Mouse (Mus musculus) T-helper 1 cell (primary cell): ENCODE measurements at regions not wholly inside any gene's neighbourhood (a gene's known extent, or its start where the extent isn't known, plus 50 kb on each side); places are given as distances from the start of the nearest gene placed in this dataset.

ENCODE experiments used
- in situ Hi-C: fragments of 300-600 bp; cut with MboI, MseI; formaldehyde crosslinking; loops from one replicate; pipeline ENCODE4 v1.15.1; 2025; ENCODE audit warnings: high pct_unique_total_duplicates

DNA sequence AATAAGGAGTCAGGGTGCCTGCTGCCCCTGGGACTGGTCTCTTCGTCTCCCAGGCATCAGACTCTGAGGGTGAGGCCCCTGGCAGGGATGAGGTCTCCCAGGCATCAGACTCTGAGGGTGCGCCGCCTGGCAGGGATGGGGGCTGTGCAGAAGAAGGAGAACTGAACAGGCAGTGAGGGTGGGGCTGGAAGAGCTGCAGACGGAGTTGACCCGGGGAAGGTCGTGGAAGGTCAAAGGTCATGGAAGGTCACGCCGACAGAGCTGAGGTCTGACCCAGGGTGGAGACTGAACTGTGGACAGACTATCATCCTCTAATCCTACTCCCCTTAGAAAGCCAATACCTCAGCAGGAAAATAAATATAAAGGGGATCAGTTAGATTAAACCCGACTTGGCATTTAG is 50.6 kb upstream of the Grik3 start:
- in situ Hi-C loops: no loop called here

DNA sequence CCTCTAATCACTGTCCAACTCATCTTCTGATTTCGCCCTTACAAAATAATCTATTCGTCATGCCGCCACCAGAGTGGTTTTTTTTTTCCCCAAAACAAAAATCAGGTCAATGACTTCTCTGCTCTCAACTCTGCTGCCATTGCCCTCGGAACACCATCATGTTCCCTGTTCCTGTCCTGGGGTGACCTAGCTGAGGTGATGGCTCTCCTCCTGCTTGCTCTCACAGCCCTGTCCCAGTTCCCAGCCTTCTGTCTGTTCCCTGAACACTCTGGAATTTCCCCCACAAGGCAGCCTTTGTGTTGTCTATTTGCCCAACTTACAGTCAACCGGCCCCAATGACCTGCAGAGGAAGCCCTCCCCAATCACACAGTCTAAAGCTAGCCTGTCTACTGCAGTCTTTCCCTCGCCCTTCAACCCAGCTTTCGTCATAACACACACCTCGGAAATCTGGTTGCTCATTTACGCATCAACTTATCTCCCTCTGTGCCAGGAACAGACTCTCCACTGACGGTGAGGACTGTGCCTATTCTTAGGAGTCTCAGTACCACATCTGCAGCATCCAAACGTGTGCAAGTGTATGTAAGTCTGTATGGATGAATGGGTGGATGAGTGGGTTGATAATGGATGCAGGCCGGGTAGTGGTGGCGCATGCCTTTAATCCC is 53.2 kb upstream of the Grik3 start:
- in situ Hi-C loops: no loop called here

DNA sequence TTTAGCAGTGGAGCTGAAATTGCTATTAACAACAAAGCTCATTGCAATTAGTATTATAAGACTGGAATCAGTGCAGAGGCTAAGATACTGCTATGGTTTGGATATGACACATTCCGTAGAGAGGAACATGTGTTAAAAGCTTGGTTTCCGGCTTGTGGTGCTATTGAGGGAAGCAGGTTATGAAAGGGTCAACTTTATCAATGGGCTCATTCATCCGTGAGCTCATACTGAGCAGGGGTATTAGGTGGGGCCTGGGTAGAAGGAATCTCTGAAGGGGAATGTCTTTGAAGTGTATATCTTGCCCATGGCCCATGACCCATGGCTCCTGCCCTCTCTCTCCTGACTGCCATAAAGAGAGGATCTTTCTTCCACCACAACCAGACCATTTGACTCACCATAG is 57.0 kb upstream of the Grik3 start:
- in situ Hi-C loops: no loop called here

DNA sequence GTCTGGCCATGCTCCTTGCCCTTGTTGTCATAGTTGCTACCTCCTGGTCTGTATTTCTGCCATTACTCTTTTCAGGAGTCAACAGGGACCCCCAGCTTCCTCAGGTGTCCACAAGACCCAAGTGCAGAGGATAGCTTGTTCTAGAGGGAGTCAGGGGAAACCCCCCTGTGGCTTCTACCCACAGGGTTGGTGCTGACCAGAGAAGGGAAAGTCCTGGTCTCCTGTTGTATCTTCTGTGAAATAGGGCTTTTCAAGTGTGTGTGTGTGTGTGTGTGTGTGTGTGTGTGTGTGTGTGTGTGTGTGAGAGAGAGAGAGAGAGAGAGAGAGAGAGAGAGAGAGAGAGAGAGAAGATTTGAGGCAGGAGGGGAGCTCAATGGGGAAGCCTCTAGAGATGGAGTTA is 58.9 kb upstream of the Grik3 start:
- in situ Hi-C loops: no loop called here

DNA sequence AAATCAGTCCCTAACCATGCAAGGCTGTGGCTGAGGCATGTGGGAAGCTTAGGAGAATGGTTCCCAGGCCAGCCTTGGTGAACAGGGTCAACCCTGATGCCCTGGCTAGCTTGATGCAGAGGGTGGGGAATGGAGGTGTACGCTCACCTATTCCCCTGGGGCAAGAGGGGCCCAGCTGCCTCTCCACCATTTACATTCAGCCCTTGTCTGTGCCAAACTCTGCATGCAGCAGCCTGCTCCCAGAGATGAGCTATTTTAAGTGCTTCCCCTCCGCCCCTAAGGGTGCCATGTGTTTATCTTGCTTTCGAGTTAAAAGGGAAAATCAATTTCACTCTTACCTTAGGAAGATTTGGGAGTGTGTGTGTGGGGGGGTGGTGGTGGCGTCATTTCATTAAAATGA is 59.7 kb upstream of the Grik3 start:
- in situ Hi-C loops: no loop called here

DNA sequence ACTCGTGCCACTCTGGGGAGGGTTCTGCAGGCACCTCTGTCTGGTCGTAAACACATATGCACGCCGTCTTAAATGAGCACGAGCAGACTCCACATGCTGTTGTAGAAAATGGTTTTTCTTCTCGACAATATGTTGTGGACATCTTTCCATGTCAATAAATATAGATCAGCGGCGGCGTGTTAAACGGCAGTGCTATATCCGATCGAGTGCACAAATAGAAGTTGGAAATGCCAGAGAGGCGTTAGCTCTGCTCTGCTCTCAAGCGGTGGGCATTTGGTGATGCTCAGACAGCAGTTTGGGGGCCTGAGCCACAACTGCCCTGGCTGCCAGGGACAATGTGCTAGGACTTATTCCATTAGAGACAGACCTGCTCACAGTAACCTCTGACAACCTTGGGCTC is 61.8 kb upstream of the Grik3 start:
- in situ Hi-C loops: no loop called here

DNA sequence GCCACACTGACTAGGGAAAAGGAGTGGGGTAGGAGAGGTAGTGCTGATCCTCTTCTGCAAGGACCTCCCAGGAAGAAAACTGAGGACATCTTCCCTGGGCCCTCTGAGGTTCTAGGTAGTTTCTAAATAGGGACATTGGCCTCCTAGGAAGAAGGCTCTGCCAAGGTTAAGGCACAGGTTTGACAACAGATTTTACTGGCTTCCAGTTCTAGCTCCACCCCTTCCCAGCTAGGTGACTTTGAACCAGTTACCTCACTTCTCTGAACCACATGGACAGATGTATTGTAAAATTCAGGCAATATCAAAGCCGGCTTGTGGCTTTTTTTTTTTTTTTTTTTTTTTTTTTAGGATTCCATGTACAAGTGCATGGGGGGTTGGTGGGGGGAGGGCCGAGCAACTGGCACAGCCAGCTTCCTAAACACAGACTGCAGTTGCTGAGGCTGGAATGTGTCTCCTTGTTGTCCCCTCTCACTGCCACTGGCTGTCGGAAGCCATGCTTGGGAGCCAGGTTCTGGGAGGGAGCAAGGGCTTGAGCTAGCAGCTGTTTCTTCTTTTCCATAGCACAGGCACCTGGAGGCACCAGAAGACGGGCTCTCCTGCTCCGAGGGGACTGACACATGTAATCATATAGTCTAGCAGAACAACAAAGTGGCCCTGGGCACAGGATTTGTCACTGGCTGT is 69.8 kb upstream of the Grik3 start:
- in situ Hi-C loops: loop anchor here (25.0 kb wide), 1 partner anchor 1767 kb away; no protein-coding TSS in a partner anchor

DNA sequence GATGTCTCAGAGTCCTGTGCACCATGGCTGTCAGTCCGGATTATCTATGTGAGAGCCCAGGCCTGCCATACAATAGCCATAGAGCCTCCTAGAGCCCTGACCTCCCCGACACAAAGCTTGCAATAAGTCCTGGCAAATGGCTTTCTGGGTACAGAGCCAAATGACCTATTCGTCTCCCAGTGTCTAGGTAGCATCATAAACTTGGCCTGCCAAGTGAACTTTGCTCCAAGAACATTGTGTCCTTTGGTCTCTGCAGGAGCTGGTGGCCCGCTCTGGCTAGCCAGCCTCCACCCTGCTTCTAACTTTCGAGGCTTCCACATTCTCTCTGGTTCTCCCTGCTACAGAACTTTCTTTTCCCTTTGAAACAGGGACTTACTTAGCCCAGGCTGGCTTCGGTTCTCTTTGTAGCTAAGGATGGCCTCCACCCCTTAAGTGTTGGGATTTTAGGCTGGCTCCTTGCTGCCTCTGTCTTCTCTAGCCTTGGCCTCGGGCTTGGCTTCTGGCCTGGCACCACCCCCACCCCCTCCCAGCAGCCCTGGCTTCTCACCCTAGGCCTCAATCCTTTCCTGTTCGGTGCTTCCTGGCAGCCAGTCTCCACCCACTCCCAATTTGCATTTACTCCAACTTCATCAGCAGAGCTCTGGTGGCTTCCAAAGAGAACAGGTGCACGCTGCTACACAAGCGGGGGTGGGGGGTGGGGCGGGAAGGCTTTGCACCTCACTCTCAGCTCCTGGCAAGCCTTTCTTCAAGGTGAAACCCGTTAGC is 70.8 kb upstream of the Grik3 start:
- in situ Hi-C loops: loop anchor here (25.0 kb wide), 1 partner anchor 1768 kb away; no protein-coding TSS in a partner anchor

DNA sequence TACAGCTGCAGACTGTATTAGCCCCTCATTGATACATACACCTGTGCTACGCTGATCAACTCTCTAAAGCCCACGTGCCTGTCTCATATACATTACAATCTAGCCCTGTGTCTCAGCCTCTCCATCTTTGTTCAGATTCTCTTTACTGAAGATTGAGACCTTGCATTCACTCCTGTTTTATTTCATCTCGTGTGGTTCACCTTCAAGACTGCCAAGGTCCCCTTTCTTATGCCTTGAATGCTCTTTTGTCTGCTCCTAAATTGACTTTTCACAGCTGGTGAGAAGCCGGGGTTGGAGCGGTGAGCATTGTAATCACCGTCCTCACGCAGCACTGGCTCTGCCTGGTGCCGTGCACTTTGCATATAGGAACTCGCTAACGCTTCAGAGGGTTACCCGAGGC is 75.2 kb upstream of the Grik3 start:
- in situ Hi-C loops: loop anchor here (25.0 kb wide), 1 partner anchor 1772 kb away; no protein-coding TSS in a partner anchor

DNA sequence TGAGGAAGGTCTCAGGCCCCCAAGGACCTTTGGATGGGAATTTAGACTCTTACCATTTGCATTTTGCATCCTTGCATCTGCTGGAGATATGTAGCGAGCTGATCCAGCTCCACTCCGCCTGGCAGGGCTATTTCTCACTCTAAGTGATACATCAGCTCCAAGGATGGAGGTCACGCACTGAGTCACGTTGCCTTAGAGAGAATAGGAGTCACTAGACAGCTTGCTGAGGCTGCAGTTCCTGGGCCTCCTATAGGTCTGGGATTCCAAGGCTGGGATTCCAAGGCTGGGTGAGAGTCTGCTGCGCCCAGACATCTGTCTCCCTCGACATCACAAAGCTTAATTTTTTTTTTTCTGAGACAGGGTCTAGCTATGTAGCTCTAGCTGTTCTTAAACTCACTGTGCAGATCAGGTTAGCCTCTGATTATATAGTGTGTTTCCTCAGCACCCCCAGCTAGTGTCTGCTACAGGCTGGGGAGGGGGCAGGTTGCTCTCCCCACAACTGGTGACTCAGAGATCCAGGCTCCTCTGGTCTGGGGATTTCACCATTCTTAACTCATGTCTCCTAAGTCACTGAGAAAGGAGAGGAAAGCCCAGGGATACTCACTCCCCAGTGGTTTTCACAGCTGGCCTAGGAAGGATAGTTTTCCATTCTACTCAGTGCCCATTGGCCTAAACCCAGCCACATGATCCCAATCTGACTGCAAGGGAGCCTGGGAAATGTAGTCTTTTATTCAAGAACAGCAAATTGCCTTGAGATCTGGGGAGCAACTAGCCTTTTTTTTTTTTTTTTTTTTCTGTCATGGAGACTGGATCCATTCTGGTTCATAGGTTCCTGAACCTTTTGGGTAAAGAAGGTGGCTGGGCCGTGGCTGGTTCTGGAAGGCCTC is 76.4 kb upstream of the Grik3 start:
- in situ Hi-C loops: loop anchor here (25.0 kb wide), 1 partner anchor 1773 kb away; no protein-coding TSS in a partner anchor

DNA sequence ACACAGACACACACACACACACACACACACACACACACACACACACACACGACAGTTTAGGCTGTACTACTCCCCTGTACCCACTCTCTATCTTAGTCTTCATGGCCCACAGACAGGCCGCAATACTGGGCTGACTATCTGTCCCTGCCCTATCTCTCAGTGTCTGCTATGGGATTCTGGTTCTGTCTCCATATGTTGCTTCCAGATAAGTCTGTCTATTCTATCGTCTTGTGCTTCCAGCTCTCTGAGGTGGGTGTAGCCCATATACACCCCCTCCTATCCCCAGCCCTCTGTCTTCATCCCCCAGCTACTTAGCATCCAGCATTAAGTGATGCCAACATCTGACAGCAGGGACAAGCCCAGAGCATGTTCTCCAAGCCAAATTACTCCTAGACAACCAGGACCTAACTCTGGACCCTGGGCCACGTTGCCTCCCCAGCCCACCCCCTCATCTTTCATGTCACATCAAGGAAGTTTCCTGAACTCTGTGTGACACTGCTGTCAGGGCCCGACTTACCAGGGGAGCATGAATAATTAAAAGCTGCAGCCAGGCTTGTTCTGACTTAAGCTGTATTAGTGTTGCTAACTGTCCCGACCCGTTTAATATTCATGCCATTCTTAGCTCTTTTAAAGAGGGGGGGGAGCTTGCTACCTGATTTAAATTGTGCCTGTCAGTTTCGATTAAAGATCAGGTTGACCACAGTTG is 79.6 kb upstream of the Grik3 start:
- in situ Hi-C loops: loop anchor here (25.0 kb wide), 1 partner anchor 1776 kb away; no protein-coding TSS in a partner anchor

DNA sequence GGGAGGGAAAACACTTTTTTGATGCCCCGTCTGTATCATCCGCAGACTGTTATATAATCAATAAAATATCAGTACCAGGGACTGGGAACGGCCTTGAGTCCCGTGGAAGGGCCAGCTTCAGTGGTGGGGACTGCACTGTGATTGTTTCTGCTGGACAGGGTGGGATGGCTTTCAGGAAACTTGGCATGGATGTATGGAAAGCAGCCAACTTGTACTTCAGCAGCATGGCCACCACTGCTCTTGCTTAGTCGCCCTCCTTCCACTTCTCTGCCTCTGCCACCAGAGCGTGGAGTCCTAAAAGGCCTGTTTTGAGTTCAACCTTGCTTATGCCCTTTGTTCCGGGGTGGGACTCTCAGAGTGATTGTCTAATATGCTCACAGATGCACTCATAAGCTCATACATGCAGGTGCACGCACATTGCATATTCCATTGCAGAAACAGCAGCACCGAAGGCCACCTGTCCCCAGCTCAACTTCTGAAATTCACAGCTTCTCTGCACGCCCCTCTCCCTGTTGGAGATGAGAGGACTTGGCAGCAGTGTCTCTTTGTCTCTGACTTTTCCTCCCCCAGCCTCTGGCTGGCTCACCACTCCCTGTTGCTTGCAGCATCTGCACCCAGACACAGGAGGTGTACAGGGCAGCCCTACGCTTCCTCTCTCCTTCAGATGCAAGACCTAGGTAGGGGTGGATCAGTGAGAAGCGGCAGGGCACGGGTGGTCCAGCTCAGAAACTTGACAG is 91.0 kb upstream of the Grik3 start:
- in situ Hi-C loops: loop anchor here (25.0 kb wide), 1 partner anchor 1788 kb away; no protein-coding TSS in a partner anchor

DNA sequence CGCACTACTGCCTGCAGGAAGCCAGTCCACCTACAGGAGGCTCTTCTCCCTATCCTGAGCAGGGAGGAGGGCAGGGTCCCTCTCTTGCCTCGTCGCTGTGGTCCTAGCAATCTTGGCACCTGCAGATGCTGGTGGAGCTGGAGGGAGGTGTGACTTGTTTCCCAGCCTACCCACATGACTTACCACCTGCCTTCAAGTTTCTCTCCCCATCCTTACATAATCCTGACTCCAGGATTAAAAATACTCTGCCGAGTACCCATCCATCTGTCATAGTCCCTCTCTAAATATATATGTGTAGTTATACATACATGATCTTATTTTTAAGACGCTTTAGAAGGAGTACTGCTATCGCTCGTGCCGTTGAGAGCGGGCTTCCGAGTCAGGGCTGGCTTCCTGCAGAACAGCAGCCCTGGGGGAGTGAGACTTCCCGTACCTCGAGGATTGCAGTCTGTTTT is 93.5 kb upstream of the Grik3 start:
- in situ Hi-C loops: no loop called here

DNA sequence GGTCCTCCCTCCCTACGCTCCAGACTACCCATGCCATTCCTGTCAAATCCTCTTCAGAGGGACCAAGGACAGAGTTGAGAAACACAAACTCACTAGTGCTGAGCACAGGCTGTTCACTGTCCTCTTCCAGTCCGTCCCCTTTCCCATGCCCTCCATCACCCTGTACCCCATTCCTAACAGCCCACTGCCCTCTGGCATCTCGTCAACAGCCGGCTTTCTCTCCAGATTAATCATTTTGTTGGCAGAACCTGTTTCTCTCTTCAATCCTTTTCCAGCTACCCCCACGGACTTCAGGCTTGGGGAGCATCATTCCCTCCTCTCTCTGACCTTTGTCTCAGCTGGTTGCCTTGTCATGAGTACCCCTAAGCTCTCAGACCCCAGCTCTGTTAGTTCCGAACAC is 99.2 kb upstream of the Grik3 start:
- in situ Hi-C loops: no loop called here

DNA sequence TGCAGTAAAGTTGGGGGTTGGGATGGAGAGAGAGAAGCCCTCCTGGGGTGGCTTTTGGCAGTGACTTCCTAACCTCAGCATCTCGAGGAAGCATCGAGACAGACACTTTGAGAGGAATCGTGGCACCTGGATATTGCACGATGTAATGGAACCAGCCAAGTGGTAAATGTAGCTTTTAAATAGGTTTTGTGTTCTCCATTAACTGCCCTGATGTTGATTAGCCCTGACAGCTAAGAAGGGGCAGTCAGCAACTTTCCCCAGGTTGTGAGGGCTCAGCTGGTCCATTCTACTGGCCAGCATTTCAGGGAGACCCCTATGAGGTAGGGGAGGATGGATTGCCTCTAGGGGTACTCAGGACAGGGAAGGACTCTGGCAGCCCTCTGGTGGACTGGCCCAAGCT is 104.7 kb upstream of the Grik3 start:
- in situ Hi-C loops: no loop called here

DNA sequence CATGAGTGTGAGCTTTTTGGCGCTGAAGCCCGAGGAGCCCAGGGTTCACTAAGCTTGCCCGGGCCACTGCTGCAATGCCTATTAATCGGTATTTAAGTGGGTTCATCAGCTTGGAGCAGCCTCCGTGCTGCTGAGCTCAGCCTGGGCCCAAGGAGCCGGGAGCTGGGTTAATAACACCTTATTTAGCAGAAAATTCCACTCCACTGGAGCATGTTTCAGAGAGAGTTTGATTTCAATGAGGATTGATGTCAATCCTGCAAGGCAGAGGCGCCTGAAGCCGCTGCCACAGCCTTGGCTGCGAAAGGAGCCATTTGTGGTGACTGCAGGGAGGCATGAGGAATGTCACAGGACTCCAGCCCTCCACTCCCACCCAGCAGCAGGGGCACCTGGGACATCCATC is 126.5 kb upstream of the Grik3 start:
- in situ Hi-C loops: no loop called here

DNA sequence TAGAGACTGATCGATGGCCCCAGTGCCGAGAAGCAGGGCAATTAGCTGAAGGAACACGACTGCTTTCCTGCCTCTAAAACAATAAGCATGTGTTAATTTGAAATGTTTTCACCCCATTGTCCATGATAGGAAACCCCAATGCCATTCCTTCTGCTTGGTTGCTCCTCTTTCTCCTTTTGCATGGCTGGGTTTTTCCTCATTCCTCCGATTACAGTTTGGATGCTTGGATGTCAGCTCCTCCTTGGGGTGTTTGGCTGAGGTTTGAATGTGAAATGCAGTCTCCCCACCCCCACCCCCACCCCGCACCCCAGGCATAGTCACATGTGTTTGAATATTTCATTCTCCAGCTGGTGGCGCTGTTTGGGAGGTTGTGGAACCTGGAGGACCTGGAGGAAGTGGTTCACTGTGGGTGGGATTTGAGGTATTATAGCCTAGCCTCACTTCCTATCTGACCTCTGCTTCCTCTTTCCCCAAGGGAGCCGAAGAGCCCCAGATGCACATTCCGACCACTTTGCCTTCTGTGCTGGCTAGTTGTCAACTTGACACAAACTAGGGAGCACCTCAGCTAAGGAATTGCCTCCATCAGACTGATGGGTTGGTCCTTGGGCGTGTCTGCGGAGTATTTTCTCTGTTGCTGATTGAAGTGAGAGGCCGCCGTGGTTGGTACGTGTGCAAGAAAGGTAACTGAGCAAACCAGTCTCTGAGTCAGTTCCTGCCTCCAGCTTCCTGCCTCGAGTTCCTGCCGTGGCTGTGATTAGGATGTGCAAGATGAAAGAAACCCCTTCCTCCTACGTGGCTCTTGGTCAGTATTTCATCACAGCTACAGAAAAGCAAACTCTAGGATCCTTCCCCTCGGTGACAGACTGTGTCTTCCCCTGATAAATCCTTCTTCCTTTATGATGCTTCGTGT is 128.6 kb upstream of the Grik3 start:
- in situ Hi-C loops: no loop called here

DNA sequence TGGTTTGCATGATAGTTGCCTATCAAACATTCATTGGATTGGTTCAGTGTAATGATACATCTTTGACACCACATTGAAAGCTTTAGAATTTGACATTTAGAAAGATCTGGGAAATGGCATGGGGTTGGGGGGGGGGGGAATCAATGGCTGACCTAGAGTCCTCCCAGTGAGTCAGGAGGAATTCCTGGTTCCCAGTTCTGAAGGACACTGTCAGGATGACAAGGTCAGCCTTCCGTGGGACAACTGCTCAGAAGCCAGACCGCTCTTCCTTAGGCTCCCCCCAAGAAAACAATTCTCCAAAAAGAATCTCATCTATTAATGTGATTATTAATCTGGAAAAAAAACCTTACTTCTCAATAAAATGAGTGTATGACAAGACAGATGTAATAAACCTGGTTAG is 132.1 kb upstream of the Grik3 start:
- in situ Hi-C loops: no loop called here

DNA sequence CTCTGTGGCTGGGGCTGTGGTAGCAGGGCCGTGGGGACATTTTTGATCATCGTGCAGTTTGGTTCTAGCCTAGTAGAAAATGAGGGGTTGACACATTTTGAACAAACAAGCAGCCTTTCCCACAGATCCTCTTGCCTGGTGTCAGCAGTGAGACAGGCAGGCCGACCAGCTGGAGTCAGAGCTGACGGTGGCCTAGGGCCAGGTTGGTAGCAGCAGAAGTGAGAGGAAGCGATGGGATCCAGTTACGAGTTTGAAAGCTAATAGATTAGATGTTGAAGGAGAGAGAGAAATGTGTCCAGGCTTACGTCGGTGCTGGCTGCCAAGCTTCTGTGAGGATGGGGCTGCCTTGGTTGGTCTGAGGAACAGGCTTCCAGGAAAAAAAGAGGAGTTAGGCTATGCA is 134.1 kb upstream of the Grik3 start:
- in situ Hi-C loops: no loop called here
